Mouse (Mus musculus) megakaryocyte, embryonic 14.5 days (primary cell): ENCODE results near the gene Gm20388.

Experiments used
- FLI1 ChIP-seq: IDR thresholded peaks from 2 replicates; pipeline ENCODE4 v1.6.1; 2012; ENCODE audit warnings: low read length, inconsistent platforms, mixed read lengths
- GATA1 ChIP-seq: IDR thresholded peaks from 3 replicates; pipeline ENCODE4 v1.6.1; 2012; ENCODE audit warnings: mixed read lengths, low read length, inconsistent platforms, borderline replicate concordance

GRCm38 (mm10) chr8:123819683-123820610 is 3909.3 kb downstream of the Gm20388 start:
- TF ChIP-seq FLI1: no peak
- no peak for TF ChIP-seq GATA1
